Mouse (Mus musculus) limb, embryonic 15.5 days (tissue): ENCODE measurements around the gene Gdf3. TPM values are rescaled to one million over a fixed set of nuclear protein-coding genes. Genes with fewer than 3 reads are reported as not detected.
A peak's percentile ranks its signal among the peaks of the same experiment; 100 is the strongest.
"Not testable (repeated sequence)": the region's sequence is repeated elsewhere in the genome, so short reads cannot be mapped to it uniquely, and the experiment has no call there.

Experiments used
- ATAC-seq: fragments of 200-750 bp; cut with Nextera tagmentation; 2 replicates; pipeline ENCODE4 v1.8.0; 2017; ENCODE audit warnings: low read depth, moderate TSS enrichment; ENCODE audit not compliant: insufficient number of reproducible peaks, low FRiP score, low TSS enrichment
- H3K27ac ChIP-seq: fragments of 300-500 bp; sonication (generic); 2 replicates; pipeline ENCODE4 v1.5.1; 2015; ENCODE audit warnings: moderate library complexity, mild to moderate bottlenecking, inconsistent platforms
- H3K27me3 ChIP-seq: fragments of 300-500 bp; sonication (generic); 2 replicates; pipeline ENCODE4 v1.6.1; 2015; ENCODE audit warnings: inconsistent platforms
- H3K36me3 ChIP-seq: fragments of 300-500 bp; sonication (generic); 2 replicates; pipeline ENCODE4 v1.6.1; 2015; ENCODE audit warnings: inconsistent platforms
- H3K4me1 ChIP-seq: fragments of 300-500 bp; sonication (generic); 2 replicates; pipeline ENCODE4 v1.6.1; 2015; ENCODE audit warnings: inconsistent platforms
- H3K4me2 ChIP-seq: fragments of 300-500 bp; sonication (generic); 2 replicates; pipeline ENCODE4 v1.6.1; 2015; ENCODE audit warnings: mild to moderate bottlenecking, inconsistent platforms
- H3K4me3 ChIP-seq: fragments of 300-500 bp; sonication (generic); 2 replicates; pipeline ENCODE4 v1.5.1; 2015; ENCODE audit warnings: mild to moderate bottlenecking, inconsistent platforms
- H3K9ac ChIP-seq: fragments of 300-500 bp; sonication (generic); 2 replicates; pipeline ENCODE4 v1.6.1; 2015; ENCODE audit warnings: inconsistent platforms
- H3K9me3 ChIP-seq: fragments of 300-500 bp; sonication (generic); 2 replicates; pipeline ENCODE4 v1.6.1; 2016; ENCODE audit warnings: inconsistent platforms
- WGBS: fragments of 180-500 bp; shearing (Covaris S2); methylation state at CpG from one replicate; pipeline ENCODE4 v1.1.7; 2015; 5-methylcytosine and 5-hydroxymethylcytosine counted together
- polyA plus RNA-seq: library from polyadenylated mRNA; unstranded; fragments of >200 nt; fragmentation: Nextera tagmentation; extraction: Ambion mirVana; gene quantifications from 2 replicates; pipeline ENCODE4 v1.2.1, GENCODE M21; 2015

Gene Gdf3
- polyA plus RNA-seq, 1 experiment from 2014 or later = 0.27 TPM

GRCm38 (mm10) chr6:122577030-122577429, 32.9 kb downstream of the Gdf3 start:
- no peak for ATAC-seq
- no peak overlapping the region for H3K4me2 ChIP-seq

GRCm38 (mm10) chr6:122575037-122575436, 34.9 kb downstream of the Gdf3 start:
- not testable (repeated sequence) for H3K36me3 ChIP-seq, H3K4me1 ChIP-seq, H3K27ac ChIP-seq, H3K9me3 ChIP-seq, H3K9ac ChIP-seq, H3K4me2 ChIP-seq, H3K27me3 ChIP-seq, ATAC-seq, H3K4me3 ChIP-seq
- WGBS = 71% methylated on average over 1 of the region's 1 CpGs

More at GRCm38 (mm10) chr6:122577030-122577429, 32.9 kb downstream of the Gdf3 start:
- Histone ChIP-seq H3K27me3 (no peaks in the 10 kb centered on the region), H3K9me3 (no peaks in the 10 kb centered on the region), H3K9ac (no peak overlapping the region), H3K4me3 (no peak overlapping the region), H3K36me3 (no peaks in the 10 kb centered on the region), H3K4me1 (no peaks in the 10 kb centered on the region), H3K27ac (no peak overlapping the region)
- 90% methylated on average over 3 of the region's 3 CpGs for WGBS

- no peak overlapping the region for H3K27ac ChIP-seq
- H3K36me3 ChIP-seq = no peaks in the 10 kb centered on the region
- no peaks in the 10 kb centered on the region for H3K4me1 ChIP-seq
- ATAC-seq = no peak
- no peak overlapping the region for H3K4me3 ChIP-seq
- no peaks in the 10 kb centered on the region for H3K27me3 ChIP-seq
- H3K9me3 ChIP-seq = no peaks in the 10 kb centered on the region
- WGBS = 88% methylated on average over 3 of the region's 3 CpGs
- no peak overlapping the region for H3K9ac ChIP-seq
- no peak overlapping the region for H3K4me2 ChIP-seq
Observed at GRCm38 (mm10) chr6:122571617-122571959, 38.3 kb downstream of the Gdf3 start.

- Histone ChIP-seq H3K9ac (no peak overlapping the region), H3K4me1 (no peaks in the 10 kb centered on the region), H3K4me2 (no peak overlapping the region), H3K27me3 (no peaks in the 10 kb centered on the region), H3K9me3 (no peaks in the 10 kb centered on the region), H3K27ac (no peak overlapping the region), H3K36me3 (no peaks in the 10 kb centered on the region), H3K4me3 (no peak overlapping the region)
- ATAC-seq = no peak
- 48% methylated on average over 8 of the region's 8 CpGs for WGBS
Observed at GRCm38 (mm10) chr6:122570695-122571616, 38.9 kb downstream of the Gdf3 start.

- 46% methylated on average over 1 of the region's 1 CpGs for WGBS
- Histone ChIP-seq H3K9me3 (no peaks in the 10 kb centered on the region), H3K36me3 (no peaks in the 10 kb centered on the region), H3K9ac (no peak overlapping the region), H3K27me3 (no peaks in the 10 kb centered on the region), H3K4me2 (no peak overlapping the region), H3K4me3 (no peak overlapping the region), H3K4me1 (no peaks in the 10 kb centered on the region), H3K27ac (no peak overlapping the region)
- ATAC-seq = no peak
Observed at GRCm38 (mm10) chr6:122569762-122570161, 40.1 kb downstream of the Gdf3 start.

GRCm38 (mm10) chr6:122569113-122569512, 40.8 kb downstream of the Gdf3 start:
- Histone ChIP-seq H3K27ac (no peak overlapping the region), H3K4me3 (no peak overlapping the region)
- 63% methylated on average over 5 of the region's 5 CpGs for WGBS

GRCm38 (mm10) chr6:122565070-122565784, 44.7 kb downstream of the Gdf3 start:
- H3K4me3 ChIP-seq = no peak overlapping the region
- no peak for ATAC-seq
- no peak overlapping the region for H3K27ac ChIP-seq
- no peaks in the 10 kb centered on the region for H3K9me3 ChIP-seq
- H3K9ac ChIP-seq = no peak overlapping the region
- 0 out of 2 replicates have a peak, but pooled peaks cover 6% of the 10 kb centered on the region for H3K27me3 ChIP-seq
- WGBS = 89% methylated on average over 9 of the region's 9 CpGs
- no peak overlapping the region for H3K4me2 ChIP-seq
- H3K36me3 ChIP-seq = no peaks in the 10 kb centered on the region
- H3K4me1 ChIP-seq = peaks cover 7% of the 10 kb centered on the region; the same call in 1 of the 2 replicates

More at GRCm38 (mm10) chr6:122569113-122569512, 40.8 kb downstream of the Gdf3 start:
- H3K9me3 ChIP-seq = no peaks in the 10 kb centered on the region
- no peaks in the 10 kb centered on the region for H3K27me3 ChIP-seq
- H3K9ac ChIP-seq = no peak overlapping the region
- ATAC-seq = no peak
- H3K4me1 ChIP-seq = no peaks in the 10 kb centered on the region
- no peaks in the 10 kb centered on the region for H3K36me3 ChIP-seq
- H3K4me2 ChIP-seq = no peak overlapping the region

GRCm38 (mm10) chr6:122562463-122562862, 47.4 kb downstream of the Gdf3 start:
- WGBS = 1% methylated on average over 6 of the region's 6 CpGs

GRCm38 (mm10) chr6:122561005-122561404, 48.9 kb downstream of the Gdf3 start:
- Histone ChIP-seq H3K9ac (no peak overlapping the region), H3K4me3 (no peak overlapping the region), H3K9me3 (no peaks in the 10 kb centered on the region), H3K4me2 (no peak overlapping the region), H3K4me1 (peaks cover 9% of the 10 kb centered on the region), H3K36me3 (no peaks in the 10 kb centered on the region), H3K27me3 (0 out of 2 replicates have a peak, but pooled peaks cover 6% of the 10 kb centered on the region), H3K27ac (no peak overlapping the region)
- WGBS = 80% methylated on average over 20 of the region's 20 CpGs
- no peak for ATAC-seq

More at GRCm38 (mm10) chr6:122562463-122562862, 47.4 kb downstream of the Gdf3 start:
- H3K27ac ChIP-seq = no peak overlapping the region
- H3K4me2 ChIP-seq = peak overlapping the region; percentile 31; the same call in 1 of the 2 replicates
- no peak overlapping the region for H3K9ac ChIP-seq
- 0 out of 2 replicates have a peak, but pooled peaks have one; percentile 26 for ATAC-seq
- H3K9me3 ChIP-seq = no peaks in the 10 kb centered on the region
- 0 out of 2 replicates have a peak, but pooled peaks cover 6% of the 10 kb centered on the region for H3K27me3 ChIP-seq
- no peaks in the 10 kb centered on the region for H3K36me3 ChIP-seq
- peaks cover 9% of the 10 kb centered on the region; the same call in 1 of the 2 replicates for H3K4me1 ChIP-seq
- no peak overlapping the region for H3K4me3 ChIP-seq

GRCm38 (mm10) chr6:122560427-122560826, 49.5 kb downstream of the Gdf3 start:
- H3K4me2 ChIP-seq = peak overlapping the region; percentile 38
- no peak overlapping the region for H3K9ac ChIP-seq
- H3K4me1 ChIP-seq = peaks cover 9% of the 10 kb centered on the region
- WGBS = 10% methylated on average over 17 of the region's 17 CpGs
- ATAC-seq = no peak
- H3K27me3 ChIP-seq = 0 out of 2 replicates have a peak, but pooled peaks cover 7% of the 10 kb centered on the region
- H3K4me3 ChIP-seq = 0 out of 2 replicates have a peak overlapping the region, but pooled peaks have one; percentile 15
- H3K36me3 ChIP-seq = no peaks in the 10 kb centered on the region
- H3K27ac ChIP-seq = no peak overlapping the region
- H3K9me3 ChIP-seq = no peaks in the 10 kb centered on the region

- no peak for ATAC-seq
- Histone ChIP-seq H3K4me1 (peaks cover 9% of the 10 kb centered on the region), H3K9ac (no peak overlapping the region), H3K36me3 (no peaks in the 10 kb centered on the region), H3K27ac (no peak overlapping the region), H3K9me3 (no peaks in the 10 kb centered on the region), H3K4me2 (no peak overlapping the region), H3K4me3 (no peak overlapping the region), H3K27me3 (0 out of 2 replicates have a peak, but pooled peaks cover 6% of the 10 kb centered on the region)
- 21% methylated on average over 15 of the region's 15 CpGs for WGBS
Observed at GRCm38 (mm10) chr6:122556959-122557561, 52.8 kb downstream of the Gdf3 start.
